In the genomic region with DNA sequence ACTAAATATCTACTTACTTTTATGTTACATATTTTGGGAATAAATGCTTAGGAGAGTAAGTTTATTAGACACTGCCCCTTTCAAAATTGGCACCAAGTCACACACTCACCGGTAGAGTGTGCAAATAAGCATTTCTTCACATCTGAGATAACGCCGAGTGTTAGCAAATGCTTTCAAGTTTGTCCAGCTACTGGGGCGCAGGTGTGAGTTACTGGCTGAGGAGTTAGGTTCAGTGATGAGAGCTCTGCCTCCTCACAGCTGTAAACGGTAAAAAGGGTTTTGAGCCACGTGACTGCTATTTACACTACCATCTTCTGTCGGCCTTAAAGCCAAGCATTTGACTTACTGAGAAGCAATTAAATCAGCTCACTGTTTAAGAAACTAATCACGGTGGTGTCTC, we compare ENCODE assay signal across 14 mouse cellular contexts.
"Had no signal": no experiment of that assay in that cellular context is flagged by ENCODE, and none has a peak within 500 bp of the region (broad histone marks: within the 10 kb centered on the region; RNA-seq: fewer than 3 reads in every experiment).

No protein-coding gene starts in this region.

- H3K9ac ChIP-seq: liver, embryonic 15.5 days; neural tube, embryonic 15.5 days had no signal

- DNase-seq: kidney, adult 8-10 months; kidney, postnatal 25 days; midbrain, embryonic 14.5 days; right cerebral cortex, adult 18-20 months; thymus, adult 18-20 months; thymus, postnatal 14 days had no signal

- H3K9me3 ChIP-seq: limb, embryonic 10.5 days; liver, embryonic 15.5 days had no signal

- H3K4me3 ChIP-seq: left cerebral cortex, adult 2 months; limb, embryonic 10.5 days; liver, embryonic 15.5 days; myocyte; neural tube, embryonic 15.5 days had no signal

- H3K4me1 ChIP-seq: limb, embryonic 10.5 days; liver, embryonic 15.5 days; neural tube, embryonic 15.5 days had no signal

- H3K27me3 ChIP-seq: liver, embryonic 15.5 days; neural tube, embryonic 15.5 days had no signal

- H3K4me2 ChIP-seq: liver, embryonic 11.5 days; liver, embryonic 15.5 days; neural tube, embryonic 15.5 days had no signal

- H3K27ac ChIP-seq: left cerebral cortex, adult 2 months; limb, embryonic 10.5 days; liver, embryonic 15.5 days; neural tube, embryonic 15.5 days had no signal

- ATAC-seq: inflammation-experienced regulatory T-cells, adult 6 months; intestine, postnatal 0 days had no signal

- H3K36me3 ChIP-seq: limb, embryonic 10.5 days; liver, embryonic 15.5 days; neural tube, embryonic 15.5 days had no signal
